Mouse (Mus musculus): ENCODE measurements around the gene Cacna2d1. TPM values are rescaled to one million over a fixed set of nuclear protein-coding genes. Genes with fewer than 3 reads are reported as not detected.

The Cacna2d1 gene
- polyA plus RNA-seq (2012; rRNA removed): 35.8 and 43.6 TPM in 2 replicates

DNA sequence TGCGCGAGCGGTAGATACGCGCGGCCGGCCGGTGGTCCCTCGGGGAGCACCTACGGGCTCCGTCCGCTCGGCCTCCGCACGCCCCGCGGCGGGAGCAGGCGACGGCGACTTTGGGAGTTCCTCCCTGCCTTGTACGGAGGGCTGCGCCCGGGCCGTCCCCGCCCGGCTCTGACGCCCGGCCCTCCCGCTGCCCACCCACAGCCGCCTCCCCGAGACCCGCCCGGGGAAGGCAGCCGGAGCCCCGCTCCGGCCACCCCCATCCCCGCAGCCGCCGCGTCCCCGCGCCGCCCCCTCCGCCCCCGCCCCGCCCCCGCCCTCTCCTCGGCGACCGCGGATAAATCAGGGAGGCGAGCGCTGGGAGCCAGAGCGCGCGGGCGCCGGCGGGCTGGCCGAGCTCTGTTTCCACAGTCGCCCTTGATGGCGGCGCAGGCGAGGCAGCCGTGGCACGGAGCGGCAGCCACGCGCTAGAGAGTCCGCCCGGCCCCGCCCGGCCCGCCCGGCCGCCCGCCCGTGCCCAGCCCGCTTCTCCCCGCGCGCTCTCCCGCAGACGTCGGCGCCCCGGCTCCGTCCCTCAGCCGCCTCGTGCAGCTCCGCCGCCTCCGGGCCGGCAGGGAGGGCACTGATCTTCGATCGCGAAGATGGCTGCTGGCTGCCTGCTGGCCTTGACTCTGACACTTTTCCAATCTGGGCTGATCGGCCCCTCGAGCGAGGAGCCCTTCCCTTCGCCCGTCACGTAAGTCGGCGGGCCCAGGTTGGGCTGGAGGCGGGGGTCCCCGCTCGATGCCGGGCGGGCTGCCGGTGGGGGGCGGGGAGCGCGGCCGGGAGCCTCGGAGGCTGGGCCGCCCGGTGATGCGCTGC is at the start of gene Cacna2d1:
Gene Cacna2d1 (plus strand): TSS at position 316 of the 858 bp plus-strand sequence.
- peak; percentile 47 for DNase-seq (ENCODE audit: low spot score)

DNA sequence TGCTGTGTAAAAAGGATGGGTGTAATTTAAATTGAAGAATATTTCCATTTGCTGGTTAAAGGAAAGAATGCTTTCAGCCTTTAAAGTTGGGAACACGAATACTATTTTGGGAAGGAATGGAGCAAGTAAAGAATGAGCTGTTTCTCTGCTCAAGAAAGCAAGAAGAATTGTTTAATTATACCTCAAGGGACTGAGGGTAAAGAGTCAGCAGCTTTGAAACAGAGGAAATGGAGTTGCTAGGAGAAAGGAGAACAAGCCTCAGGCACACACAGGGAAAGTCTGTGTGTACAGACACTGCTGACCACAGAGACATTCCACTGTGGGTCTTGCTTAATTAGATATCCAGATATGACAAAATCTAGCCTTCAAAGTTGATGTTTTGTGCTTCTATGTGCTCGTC is 39.4 kb upstream of the Cacna2d1 start:
- DNase-seq (ENCODE audit: low spot score): no peak

DNA sequence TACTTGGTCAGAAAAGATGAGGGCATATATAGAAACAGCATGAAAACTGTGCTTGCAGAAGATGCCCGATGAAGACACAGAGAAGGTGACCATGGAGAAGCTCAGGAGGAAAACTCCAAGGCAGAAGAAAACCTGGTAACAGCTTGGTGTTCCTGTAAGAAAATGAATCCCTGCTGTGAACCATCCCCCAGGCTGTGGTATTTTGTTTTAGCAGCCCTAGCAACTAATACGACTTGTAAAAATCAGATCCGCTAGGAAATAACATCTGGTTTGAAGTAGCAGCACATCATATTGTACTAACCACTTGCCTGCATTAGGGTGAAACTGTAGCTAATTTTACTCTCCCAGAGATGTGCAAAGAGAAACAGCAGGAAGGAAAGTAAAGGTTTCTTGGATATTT is 37.8 kb upstream of the Cacna2d1 start:
- no peak for DNase-seq (ENCODE audit: low spot score)

DNA sequence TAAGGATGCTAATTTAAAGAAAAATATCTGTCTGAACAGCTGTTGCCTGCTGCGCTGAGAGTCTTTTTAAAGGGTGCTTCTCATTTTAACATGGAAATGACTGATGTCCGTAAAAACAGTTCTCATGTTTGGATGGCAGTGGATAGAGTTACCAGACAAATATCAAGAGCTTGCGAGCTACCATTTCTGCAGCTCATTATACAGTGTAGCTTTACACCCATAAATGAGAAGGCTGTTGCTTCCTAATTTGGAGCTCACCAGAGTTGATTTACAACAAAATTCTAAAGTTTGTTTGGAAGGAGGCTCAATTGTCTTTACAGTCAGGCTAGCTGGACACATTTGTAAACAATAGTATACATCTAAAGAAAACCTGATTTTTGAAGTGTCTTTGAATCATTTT is 28.0 kb upstream of the Cacna2d1 start:
- no peak for DNase-seq (ENCODE audit: low spot score)

DNA sequence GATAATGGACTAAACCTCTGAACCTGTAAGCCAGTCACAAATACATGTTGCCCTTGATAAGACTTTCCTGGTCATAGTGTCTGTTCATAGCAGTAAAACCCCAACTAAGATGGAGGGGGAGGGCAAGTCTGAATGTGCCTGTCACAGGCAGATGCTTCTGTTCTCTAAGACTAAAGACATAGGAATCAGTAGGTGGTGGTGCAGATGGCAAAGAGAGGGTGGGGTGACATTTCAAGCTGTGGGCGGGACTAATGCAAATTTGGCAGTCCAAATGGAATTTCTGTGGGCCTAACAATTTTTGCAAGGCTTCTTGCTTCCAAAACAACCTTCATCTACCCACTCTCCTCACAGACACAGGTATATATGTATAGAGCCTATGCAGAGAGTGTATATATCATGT is 19.6 kb upstream of the Cacna2d1 start:
- no peak for DNase-seq (ENCODE audit: low spot score)

DNA sequence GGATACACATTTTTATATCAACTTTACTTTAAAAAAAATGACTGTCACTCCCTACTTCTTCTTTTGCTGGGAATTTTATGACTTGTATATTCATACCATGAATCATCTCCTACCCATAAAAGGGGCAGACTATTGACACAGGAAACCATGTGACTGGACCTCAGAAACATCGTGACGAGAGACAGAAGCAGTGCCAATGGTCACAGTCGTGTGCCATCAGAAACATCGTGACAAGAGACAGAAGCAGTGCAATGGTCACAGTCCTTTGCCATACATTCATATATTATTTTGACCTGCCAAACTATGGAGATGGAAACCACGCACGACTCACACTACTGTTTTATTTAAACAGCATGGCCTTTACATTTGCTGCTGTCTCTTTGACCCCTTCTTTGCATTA is 6.0 kb upstream of the Cacna2d1 start:
- no peak for DNase-seq (ENCODE audit: low spot score)

DNA sequence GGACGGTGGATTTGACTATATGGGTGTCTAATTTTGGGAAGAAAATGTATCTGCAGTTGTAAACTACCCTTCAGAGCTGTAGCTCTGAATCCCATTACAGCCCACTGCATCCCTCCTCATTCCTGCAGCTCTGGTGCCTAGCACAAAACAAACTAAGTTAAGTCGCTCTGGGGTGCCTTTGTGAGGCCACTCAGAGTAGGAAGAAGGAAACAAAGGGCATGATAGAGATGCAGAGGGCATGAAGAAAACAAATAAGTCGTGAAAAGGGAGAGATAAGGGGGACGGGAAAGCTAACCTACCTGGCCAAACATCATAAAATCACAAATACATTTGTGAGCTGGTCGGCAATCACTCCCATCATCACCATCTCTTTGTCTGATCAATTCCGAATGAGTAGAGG is 1.5 kb upstream of the Cacna2d1 start:
- DNase-seq (ENCODE audit: low spot score): no peak

DNA sequence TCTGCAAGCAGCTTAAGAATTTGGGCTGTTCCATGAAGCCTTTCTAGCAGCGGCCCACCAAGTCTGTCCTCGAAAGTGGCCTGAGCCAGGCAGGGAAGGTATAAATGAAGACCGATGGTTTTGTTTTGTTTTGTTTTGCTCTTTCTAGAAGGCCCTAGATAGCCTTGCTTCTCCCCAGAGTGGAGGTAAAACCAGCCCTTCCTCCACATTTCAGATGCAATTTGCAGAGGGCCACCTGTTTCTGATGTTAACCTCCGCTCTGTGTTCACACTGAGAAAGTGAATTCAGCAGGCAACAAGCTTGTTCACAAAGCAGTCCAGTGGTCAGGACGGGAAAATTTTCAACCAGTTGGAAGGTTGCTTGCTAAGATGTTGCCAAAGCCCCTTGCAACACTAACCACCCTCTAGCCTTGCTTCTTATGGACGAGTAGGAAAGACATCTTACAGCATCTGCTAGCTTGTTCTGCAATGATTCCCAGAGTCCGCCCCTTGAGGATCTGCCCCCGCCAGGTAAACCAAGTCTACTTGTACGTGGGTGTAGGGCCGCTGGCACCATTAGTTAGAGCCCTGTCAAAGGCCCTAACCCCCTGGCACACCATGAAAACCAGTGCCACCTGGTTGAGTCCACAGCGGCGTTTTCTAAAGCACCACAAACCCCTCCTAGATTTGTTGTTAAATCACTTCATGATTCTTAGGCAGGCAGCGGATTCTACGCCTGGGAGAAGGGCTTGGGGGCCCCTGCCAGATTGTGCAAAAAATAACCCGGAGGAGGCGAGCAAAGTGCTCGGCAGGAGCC is 713 bp upstream of the Cacna2d1 start:
- no peak for DNase-seq (ENCODE audit: low spot score)

DNA sequence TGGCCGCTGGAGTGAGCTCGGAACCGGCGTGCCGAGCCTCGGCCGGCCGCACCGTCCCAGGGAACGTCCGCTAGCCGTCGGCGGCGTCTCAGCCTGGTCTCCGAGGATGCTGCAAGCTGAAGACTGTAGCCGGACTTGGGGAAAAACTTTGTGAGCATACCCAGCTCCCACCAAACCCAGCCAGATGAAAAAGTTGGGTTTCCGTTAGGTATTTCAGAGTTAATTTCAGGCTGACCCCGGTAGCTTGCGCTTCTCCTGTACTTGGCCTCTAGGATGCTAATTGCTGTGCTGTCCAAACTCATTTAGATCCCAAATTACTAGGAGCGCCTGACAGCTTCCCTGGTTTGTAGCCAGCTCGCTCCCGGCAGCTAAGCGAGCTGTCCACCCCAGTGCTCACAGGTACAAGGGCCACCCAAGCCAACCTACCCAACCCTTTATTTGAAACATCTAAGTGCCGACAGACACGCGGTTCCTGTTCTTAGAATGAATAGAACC is 790 bp downstream of the Cacna2d1 start:
- no peak for DNase-seq (ENCODE audit: low spot score)

DNA sequence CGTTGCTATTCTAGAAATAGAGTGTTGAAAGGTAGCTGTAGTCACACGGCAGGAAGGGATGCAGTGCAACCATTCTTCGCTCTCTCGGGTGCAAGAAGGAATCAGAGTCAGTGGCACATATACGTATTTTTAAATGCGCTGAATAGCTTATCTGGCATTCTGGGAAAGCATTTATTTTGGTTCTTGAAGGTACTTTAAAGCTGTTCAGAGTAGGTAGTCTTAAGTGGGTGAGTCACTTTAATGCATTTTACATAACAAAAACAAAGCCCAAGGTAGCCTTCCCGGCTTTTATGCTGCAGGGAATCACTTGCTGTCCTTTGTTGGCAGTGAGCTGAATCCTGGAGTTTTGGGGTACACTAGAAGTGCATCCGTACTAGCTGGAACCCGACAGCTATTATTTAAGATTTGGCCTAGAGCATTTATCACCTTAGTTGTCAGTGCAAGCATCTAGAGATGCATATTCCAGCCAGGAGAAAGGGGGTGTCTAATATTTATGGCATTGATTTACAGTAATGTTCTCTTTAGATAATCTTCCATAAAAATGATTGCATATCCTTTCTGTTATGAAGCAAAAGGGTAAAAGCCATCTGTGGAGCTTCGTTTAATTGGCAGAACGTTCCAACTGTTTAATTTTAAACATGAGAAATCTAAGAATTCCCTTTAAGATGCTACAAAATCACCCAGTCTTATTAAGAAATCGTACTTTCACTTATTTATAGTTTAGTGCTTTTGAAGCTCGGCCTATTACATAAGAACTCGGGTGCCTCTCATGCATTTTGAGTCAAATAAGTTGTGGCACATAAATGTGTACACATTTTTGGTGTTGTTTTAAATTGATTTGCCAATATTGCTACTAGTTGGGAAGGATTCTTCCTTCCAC is 1.6 kb downstream of the Cacna2d1 start:
- DNase-seq (ENCODE audit: low spot score): no peak

DNA sequence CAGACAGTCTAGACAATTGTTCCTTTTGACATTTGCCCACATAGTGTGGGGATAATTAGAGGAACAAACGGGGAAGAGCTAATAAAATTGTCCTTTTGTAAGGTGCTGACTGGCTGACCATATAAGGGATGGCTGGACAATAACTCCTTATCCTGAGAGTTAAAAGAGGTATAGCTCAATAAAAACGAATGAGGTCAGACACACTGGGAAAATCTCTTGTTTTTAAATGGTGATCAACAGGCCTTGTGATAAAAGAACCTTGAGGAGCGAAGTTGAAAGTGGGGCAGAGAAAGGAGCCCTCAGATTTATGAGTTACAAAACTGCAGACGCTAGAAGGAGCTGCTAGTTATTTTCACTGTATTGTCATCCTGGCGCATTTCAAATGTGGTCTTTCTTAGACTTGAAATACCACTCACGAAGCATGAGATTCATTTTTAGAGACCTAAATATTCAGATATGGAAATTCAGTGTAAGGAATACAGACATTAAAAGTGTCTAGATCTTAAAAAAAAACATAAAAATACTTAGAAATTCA is 6.8 kb downstream of the Cacna2d1 start:
- no peak for DNase-seq (ENCODE audit: low spot score)

DNA sequence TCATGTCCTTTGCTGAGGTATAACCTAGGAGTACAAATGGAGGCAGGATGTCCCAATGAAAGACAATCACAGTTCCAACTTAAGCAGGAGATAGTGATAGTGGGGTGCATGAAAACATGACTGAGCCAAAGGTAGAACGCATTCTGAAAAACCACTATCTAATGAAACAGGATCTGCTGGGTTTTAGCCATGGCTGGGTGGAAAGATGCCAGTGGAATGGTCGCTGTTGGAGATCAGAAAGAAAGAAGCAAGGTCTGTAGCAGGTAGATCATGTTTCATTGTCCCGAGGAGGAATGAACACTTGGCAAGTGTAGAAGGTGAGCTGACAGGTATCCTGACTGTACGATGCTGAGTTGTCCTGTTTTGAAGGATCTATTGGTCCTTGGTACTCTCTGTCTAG is 7.6 kb downstream of the Cacna2d1 start:
- no peak for DNase-seq (ENCODE audit: low spot score)

DNA sequence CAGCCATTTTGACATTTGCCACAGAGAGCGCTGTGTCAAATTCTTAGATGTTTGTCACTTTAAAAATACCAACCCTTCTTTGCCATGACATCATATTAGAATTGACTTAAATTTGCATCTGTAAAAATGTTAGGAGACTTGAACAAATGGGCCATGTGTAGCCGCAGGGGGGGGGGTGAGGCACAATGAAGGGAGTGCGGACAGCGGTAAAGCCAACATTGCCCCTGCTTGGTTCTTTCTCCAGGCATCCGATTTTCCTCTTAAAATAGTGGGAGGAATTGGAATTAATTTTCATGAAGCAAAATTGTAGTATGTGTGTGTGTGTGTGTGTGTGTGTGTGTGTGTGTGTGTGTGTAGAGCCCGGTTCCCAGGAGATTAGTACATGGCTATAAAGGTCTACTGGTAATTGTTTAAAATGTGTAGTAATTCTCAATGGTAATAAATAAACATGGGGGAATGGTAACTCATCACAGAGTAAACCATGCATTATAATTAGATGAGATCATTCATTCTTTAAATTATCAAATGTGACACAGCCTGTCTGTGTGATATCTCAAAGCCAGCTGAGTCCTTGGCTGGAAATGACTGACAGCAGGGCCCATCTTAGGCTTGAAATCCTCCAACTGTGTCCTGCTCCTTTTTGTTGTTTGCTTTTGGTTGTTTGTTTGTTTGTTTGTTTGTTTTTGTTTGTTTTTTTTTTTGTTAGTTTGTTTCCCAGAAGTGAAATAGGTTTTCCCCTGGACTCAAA is 14.0 kb downstream of the Cacna2d1 start:
- DNase-seq (ENCODE audit: low spot score): no peak

DNA sequence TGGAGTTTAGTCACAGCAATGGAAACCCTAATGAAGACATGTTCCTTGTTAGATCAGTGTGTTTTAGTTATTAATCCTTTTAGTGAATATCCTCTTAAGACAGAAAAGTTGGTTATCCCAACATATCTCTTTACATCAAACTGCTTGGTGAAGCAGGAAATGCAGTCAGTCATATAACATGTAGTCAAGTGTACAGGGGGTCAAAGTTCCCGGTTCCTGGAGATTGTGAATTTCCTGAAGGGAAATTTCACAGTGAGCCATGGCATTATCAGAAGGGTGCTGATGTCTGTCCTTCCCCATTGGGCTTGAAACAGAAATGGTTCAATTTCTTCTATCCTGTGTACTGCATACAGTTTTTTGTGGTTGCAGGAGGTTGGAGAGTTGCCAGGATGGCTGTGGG is 25.3 kb downstream of the Cacna2d1 start:
- no peak for DNase-seq (ENCODE audit: low spot score)

DNA sequence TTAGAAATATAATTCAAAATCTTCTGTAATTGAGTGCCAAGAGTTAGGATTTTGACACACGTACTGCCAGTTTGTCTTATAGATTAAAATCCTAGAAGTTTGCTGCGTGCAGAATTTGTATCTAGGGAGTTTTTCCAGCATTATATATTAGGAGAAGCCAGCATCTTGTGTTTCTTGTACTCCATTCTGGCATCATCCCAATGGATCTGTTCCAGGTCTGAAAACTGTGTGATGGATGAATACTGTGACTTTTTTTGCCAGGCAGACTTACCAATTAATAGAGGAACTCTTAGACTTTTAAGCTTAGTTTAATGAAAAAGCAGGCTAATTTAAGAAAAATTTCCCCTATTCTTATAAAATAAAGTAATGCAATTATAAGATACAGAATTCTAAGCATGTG is 27.4 kb downstream of the Cacna2d1 start:
- no peak for DNase-seq (ENCODE audit: low spot score)

DNA sequence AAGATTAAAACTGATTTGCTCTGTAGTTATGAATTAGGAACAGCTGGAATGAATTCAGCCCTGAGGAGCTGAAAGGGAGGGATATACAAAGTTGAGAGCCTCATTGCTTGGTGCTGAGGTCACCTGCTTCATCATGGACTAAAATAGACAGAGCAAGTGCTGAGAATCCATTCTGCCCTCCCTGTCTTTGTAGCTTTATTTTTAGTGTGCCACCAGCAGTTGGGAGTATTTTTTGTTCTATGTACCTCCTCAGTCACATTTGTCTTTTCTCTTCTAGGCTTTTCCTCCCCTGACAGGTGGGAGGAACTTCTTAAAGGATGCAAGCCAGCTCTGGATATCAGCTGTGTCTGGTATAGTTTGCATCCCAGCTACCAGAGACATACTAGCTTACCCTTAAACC is 32.4 kb downstream of the Cacna2d1 start:
- DNase-seq (ENCODE audit: low spot score): no peak

DNA sequence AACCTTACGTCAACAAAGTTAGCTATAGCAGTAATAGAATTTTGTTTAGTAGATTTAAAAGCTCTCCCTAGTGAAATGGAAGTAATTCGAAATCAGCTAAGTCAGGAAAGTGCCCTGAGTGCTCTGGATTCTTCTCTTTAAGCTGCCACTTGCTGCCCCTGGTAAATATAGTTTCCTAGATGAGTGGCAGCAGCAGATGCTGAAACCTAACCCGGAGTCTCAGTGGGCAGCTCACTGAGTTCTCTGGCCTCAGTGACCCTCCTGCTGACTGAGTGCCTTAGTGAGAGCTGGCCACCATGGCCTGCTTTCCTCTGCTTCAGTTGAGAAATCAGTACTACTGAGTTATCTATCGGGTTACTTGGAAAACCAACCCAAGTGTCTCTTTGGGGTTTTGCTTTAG is 37.3 kb downstream of the Cacna2d1 start:
- DNase-seq (ENCODE audit: low spot score): no peak

DNA sequence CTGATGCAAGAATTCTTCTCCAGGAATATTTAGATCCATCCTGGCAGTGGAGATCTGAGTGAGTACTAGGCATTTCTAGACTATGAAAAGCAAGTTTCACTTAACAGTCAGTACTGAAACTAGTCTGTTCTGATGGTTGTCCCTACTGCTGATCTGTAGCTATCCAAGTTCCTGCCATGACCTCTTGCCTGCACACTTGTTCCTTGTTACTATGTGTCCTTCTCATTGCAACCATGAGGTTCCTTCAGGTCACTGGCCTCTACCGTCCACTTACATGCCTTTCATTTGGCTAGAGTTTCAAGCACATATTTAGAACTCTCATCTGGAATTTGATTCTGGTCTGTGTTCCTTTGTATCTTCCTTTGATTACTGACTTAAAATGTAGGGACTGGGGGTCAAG is 37.9 kb downstream of the Cacna2d1 start:
- no peak for DNase-seq (ENCODE audit: low spot score)

DNA sequence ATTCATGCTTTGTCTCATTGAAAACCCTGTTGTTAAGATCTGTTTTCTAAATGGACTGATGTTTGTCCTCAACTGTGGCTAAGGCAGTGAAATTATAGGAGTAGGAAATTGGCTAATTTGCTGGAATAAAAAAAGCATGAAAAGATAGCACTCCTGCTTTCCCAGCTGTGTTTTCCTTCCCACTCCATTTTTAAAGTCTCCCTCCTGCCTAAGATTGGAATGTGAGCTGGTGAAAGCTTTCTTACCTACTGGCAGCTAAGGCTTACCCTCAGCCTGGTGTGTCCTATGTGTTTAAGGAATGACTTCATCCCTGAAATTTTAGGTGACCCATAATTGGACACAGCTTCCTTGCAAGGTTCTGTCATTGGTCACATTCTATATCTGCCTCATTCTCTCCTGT is 40.2 kb downstream of the Cacna2d1 start:
- DNase-seq (ENCODE audit: low spot score): no peak

DNA sequence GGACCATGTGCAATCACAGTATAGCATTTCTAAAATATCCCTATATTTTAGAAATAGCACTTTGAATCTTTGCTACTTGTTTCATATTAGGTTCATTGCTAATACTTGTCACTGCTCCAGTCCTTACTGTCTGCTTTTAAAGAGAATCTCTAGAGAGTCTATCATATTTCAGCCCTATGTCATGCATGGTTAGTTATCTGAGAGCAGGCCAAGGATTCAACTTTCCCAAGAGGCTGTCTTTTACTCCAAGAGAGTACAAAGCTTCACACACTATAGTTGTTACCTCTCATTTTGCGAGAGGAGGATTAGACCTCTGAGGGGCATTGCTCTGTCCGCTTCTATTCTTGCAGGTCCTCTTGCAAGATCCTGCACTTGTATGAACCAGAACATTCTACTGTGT is 44.7 kb downstream of the Cacna2d1 start:
- no peak for DNase-seq (ENCODE audit: low spot score)

DNA sequence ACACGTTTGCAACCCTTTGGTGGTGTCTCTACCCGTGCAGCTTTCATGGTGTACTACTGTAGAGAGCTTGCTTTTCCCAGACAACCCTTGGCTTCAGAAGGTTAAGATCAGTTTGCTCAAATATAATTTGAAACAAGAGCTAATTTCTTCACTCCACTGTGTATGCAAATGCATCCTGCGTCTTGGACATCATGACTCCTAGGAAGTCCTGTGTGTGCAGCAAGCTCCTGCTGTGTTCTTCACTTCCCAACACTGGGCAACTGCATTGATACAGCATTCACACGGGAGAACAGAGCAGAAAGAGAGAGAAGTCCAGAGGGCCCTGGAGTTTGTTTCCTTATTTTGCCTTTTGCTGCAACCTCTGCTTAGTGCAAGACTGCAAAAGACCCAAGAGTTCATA is 48.1 kb downstream of the Cacna2d1 start:
- DNase-seq (ENCODE audit: low spot score): no peak

Data from urinary bladder, adult 2 months (tissue).